In the genomic region with DNA sequence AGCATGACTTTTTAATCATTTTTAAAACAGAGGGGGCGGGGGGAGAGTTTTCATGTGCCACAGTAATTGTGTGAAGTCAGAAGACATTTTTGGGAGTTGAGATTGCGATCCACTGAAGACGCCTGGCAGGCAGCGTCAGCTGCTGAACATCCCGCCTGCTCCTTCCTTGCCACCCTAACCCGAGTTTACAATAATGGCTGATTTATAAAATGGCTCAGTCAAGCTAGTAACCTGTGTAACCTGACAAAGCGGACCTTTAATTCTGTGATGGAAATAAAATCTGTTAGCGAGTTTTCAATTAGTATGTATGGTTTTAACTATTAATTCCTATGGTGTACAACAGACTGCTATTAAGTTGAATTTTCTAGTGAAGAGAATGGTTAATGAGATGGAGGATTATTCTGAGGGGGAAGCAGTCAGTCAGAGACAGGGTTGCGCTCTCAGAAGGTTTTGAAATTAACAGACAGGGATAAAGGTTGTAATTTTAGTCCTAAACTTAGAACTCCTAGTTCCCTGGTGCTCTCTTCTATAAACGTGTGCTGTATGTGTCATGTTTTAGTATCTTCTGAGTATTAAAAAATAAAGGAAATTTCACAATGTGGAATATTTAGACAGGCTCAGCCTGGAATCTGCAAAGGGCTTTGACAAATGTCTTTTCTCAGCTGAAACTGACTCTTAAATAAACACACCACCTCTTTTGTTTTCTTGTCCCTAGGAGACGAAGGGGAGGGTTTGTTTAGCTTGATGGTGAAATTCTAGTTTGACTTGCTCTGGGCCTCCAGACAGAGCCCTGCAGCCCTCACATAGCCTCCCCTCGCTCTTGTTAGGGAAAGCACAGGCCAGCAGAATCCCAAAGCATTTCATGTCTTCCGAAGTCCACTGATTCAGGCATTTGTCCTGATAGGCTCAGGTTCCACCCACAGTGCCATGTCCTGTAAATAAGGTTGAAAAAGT, we compare ENCODE assay signal across 9 mouse cellular contexts. TPM values are rescaled to one million over a fixed set of nuclear protein-coding genes. Genes with fewer than 3 reads are reported as not detected.
DNase-seq lines count a peak whose midpoint lies in the region; ATAC-seq lines count a peak whose summit lies in the region.
"Had no signal": no experiment of that assay in that cellular context is flagged by ENCODE, and none has a peak within 500 bp of the region (broad histone marks: within the 10 kb centered on the region; RNA-seq: fewer than 3 reads in every experiment).

No protein-coding gene starts in this region.

- no peaks in the 10 kb centered on the region for H3K9me3 ChIP-seq in forebrain, embryonic 14.5 days (replicated peaks; ENCODE audit: control insufficient read depth, low read length)
- no peaks in the 10 kb centered on the region for H3K9me3 ChIP-seq in forebrain, embryonic 13.5 days (replicated peaks)
- no peaks in the 10 kb centered on the region for H3K9me3 ChIP-seq in hindbrain, embryonic 15.5 days

- H3K36me3 ChIP-seq in forebrain, embryonic 14.5 days (ENCODE audit: control insufficient read depth, insufficient read depth, low read length), result peaks cover 40% of the 10 kb centered on the region
- H3K36me3 ChIP-seq in forebrain, embryonic 13.5 days (ENCODE audit: poor library complexity, severe bottlenecking), result peaks cover 46% of the 10 kb centered on the region
- peaks cover 10% of the 10 kb centered on the region for H3K36me3 ChIP-seq in hindbrain, embryonic 15.5 days

- no peak overlapping the region for H3K4me3 ChIP-seq in forebrain, embryonic 14.5 days (ENCODE audit: low read depth, low read length)
- H3K4me3 ChIP-seq in forebrain, embryonic 13.5 days, result no peak overlapping the region
- H3K4me3 ChIP-seq in hindbrain, embryonic 15.5 days, result no peak overlapping the region

- DNase-seq in forebrain, embryonic 14.5 days (ENCODE audit: low spot score), result no peak
- DNase-seq in NIH3T3 (ENCODE audit: low read depth), result peak; percentile 20
- peak; percentile 16 for DNase-seq in lung, postnatal 14 days
- DNase-seq in adrenal gland, adult 8-10 months, result no peak
- DNase-seq in thymus, postnatal 10 days (ENCODE audit: low spot score in 2 of 2), result no peak
- DNase-seq in ovary, postnatal 36 days (ENCODE audit: low spot score), result no peak
- DNase-seq: thymus, postnatal 36 days had no signal

- H3K9ac ChIP-seq in forebrain, embryonic 14.5 days (ENCODE audit: low read length), result no peak overlapping the region
- no peak overlapping the region for H3K9ac ChIP-seq in forebrain, embryonic 13.5 days
- no peak overlapping the region for H3K9ac ChIP-seq in hindbrain, embryonic 15.5 days

- H3K4me1 ChIP-seq in forebrain, embryonic 14.5 days (ENCODE audit: control insufficient read depth, insufficient read depth, low read length), result no peaks in the 10 kb centered on the region
- H3K4me1 ChIP-seq in forebrain, embryonic 13.5 days, result peaks cover 9% of the 10 kb centered on the region
- H3K4me1 ChIP-seq in hindbrain, embryonic 15.5 days (replicated peaks), result peaks cover 18% of the 10 kb centered on the region

- ATAC-seq in forebrain, embryonic 14.5 days, result no peak
- ATAC-seq in forebrain, embryonic 13.5 days, result no peak
- ATAC-seq in hindbrain, embryonic 15.5 days (ENCODE audit: low FRiP score, low read depth), result no peak

- 0 out of 2 replicates have a peak overlapping the region, but pooled peaks have one; percentile 15 for H3K27ac ChIP-seq in forebrain, embryonic 14.5 days (ENCODE audit: low read depth, low read length)
- no peak overlapping the region for H3K27ac ChIP-seq in forebrain, embryonic 13.5 days
- H3K27ac ChIP-seq in hindbrain, embryonic 15.5 days (replicated peaks), result peak overlapping the region; percentile 71

- H3K4me2 ChIP-seq in forebrain, embryonic 14.5 days (ENCODE audit: low read length), result no peak overlapping the region
- H3K4me2 ChIP-seq in forebrain, embryonic 13.5 days, result no peak overlapping the region
- H3K4me2 ChIP-seq in hindbrain, embryonic 15.5 days, result no peak overlapping the region

- WGBS in forebrain, embryonic 14.5 days, result 77% methylated on average over 13 of the region's 13 CpGs
- WGBS in forebrain, embryonic 13.5 days, result 83% methylated on average over 13 of the region's 13 CpGs
- 73% methylated on average over 13 of the region's 13 CpGs for WGBS in hindbrain, embryonic 15.5 days

- H3K27me3 ChIP-seq in forebrain, embryonic 14.5 days (replicated peaks; ENCODE audit: control insufficient read depth, insufficient read depth, low read length), result no peaks in the 10 kb centered on the region
- no peaks in the 10 kb centered on the region for H3K27me3 ChIP-seq in forebrain, embryonic 13.5 days
- H3K27me3 ChIP-seq in hindbrain, embryonic 15.5 days, result no peaks in the 10 kb centered on the region

RNA-seq across cellular contexts. Expression of gene Trp53bp2, which starts 51.6 kb away (rescaled TPM):
- 20.2 and 24.7 TPM in 2 replicates for polyA plus RNA-seq in forebrain, embryonic 14.5 days (2014; fragmentation: Nextera tagmentation; extraction: Ambion mirVana)
- polyA plus RNA-seq in forebrain, embryonic 13.5 days (2015; fragmentation: Nextera tagmentation; extraction: Ambion mirVana), result 24.1 and 25.2 TPM in 2 replicates
- 18.1 and 18.9 TPM in 2 replicates for polyA plus RNA-seq in hindbrain, embryonic 15.5 days (2015; fragmentation: Nextera tagmentation; extraction: Ambion mirVana)
- 10 to 100 TPM; 21.5 to 30.6 (median 24.0) TPM for total RNA-seq in adrenal gland, adult 8-10 months (2022)

RNA-seq across cellular contexts. Expression of gene Capn2, which starts 56.8 kb away (rescaled TPM):
- 39.6 and 53.5 TPM in 2 replicates for polyA plus RNA-seq in forebrain, embryonic 14.5 days (2014; fragmentation: Nextera tagmentation; extraction: Ambion mirVana)
- 63.8 and 65.1 TPM in 2 replicates for polyA plus RNA-seq in forebrain, embryonic 13.5 days (2015; fragmentation: Nextera tagmentation; extraction: Ambion mirVana)
- 93.3 and 93.9 TPM in 2 replicates for polyA plus RNA-seq in hindbrain, embryonic 15.5 days (2015; fragmentation: Nextera tagmentation; extraction: Ambion mirVana)
- total RNA-seq in adrenal gland, adult 8-10 months (2022), result 10 to 100 TPM; 53.3 to 96.0 (median 73.4) TPM

Comparison
In these comparisons a context has a peak if more than half of its experiments do, and no peak if none do; other contexts are left out.
1. DNase-seq: peak in NIH3T3 (single experiment) and lung, postnatal 14 days (single experiment); none in forebrain, embryonic 14.5 days (single experiment), adrenal gland, adult 8-10 months (single experiment), thymus, postnatal 10 days (0 of 2) and ovary, postnatal 36 days (single experiment).